Mouse (Mus musculus): ENCODE data around the gene Unc93b1.

DNA sequence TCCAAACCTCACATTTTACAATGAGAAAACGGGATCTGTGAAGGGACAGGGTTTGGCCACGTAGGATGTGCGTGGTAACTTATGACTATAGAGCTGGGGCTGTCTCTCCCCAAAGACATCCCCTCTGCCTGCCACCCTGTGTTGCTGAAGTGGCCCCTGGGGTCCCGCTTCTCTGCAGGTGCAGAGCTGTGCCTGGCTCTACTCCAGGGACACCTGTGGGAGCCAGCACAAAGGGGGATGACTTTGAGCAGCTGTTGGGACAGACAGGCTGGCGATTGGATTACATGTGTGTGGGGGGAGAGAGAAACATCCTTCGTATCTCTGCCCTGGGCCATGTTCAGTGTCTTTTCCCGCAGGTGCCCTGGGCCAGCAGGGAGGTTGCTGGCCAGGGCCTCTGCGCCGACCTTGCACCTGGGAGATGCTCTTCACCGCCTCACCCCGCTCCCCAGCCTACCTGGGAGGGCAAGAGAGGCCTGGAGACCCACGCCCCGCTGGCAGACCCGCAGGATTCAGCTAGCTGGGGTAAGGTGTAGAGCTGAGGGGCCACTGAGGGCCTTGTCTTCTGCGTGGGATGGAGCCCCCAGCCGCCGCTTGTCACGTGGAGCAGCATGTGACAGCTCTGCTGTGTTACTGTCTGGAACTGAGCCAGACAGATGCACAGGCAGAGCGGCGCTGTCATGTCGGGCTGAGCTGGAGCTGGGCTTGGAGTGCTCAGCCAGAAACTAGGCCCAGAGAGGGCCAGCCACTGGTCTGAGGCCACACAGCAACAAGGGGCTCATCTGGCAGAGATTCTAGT, 4.5 kb upstream of the Unc93b1 start:
- TF ChIP-seq CTCF (IDR thresholded peaks at IDR 0.05; ENCODE audit: insufficient read depth, low read depth, low read length) (no peak), POLR2A (IDR thresholded peaks at IDR 0.05; ENCODE audit: insufficient read depth, low read depth, low read length) (no peak)

Measured in olfactory bulb, adult 2 months (tissue).